Mouse (Mus musculus): ENCODE data around the gene Arl3.
A peak's percentile ranks its signal among the peaks of the same experiment; 100 is the strongest.

Arl3 gene

DNA sequence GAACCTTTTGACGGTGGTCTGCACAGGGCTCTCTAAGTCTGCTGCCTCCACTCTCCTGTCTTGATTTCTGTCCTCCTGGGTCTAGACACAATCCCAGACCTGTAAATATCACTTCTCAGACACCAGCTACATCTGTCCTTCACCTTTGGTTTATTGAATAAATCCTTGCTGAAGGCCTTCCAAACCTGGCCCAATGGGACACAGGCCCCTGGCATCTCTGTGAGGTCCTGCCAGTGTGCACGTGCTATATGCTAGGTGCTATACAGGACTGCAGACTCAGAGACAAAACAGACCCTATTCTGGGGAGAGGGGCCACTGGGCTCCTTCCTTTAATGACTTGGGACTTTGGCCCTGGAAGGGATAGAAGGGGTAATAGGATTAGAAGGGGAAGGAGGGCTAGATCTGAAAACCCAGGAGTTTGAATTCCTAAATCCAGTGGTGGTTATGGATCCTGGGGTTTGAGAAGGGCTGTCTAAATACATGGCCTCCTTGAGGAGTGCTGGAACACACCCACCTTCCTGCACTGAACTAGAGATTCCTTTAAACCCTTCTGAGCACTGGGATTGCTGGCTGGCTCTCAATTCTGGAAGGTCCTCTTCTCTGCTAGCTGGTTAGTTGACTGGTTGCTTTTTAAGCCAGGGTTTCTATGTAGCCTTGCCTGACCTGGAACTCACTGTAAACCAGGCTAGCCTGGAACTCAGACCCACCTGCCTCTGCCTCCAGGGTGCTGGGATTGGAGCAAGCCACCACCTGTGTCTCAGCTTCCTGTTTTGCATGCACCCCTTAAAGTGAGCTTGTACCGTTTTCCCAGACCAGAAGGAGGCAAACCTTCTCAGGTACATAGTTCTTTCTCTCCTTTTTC lies 56.1 kb downstream of the Arl3 start:
- DNase-seq: no peak

- no peak for DNase-seq
These were observed 57.6 kb downstream of the Arl3 start for GRCm38 (mm10) chr19:46515287-46515821.

GRCm38 (mm10) chr19:46514387-46514786 lies 58.6 kb downstream of the Arl3 start:
- no peak for DNase-seq

GRCm38 (mm10) chr19:46511263-46511662 lies 61.7 kb downstream of the Arl3 start:
- DNase-seq: no peak

DNA sequence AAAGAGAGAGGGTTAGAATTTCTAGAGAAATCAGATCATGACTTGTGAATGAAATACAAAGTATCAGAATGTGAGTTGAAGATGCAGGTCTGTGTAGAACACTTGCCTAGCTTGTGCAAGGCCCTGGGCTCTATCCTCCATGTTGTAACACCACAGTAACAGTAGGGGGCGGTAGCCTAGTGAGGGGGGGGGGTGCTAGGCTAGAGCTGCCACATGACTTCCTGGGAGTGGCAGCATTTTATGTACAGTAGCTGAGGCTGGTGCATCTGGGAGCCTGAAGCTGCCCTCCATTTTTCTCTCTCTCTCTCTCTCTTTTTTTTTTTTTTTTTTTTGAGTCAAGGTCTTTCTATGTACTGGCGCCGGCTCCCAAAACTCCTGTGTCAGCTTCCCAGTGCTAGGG lies 62.2 kb downstream of the Arl3 start:
- no peak for DNase-seq

GRCm38 (mm10) chr19:46510401-46510800 lies 62.6 kb downstream of the Arl3 start:
- DNase-seq: no peak

- no peak for DNase-seq
These were observed 63.3 kb downstream of the Arl3 start for GRCm38 (mm10) chr19:46509736-46510135.

GRCm38 (mm10) chr19:46509202-46509601 lies 63.8 kb downstream of the Arl3 start:
- no peak for DNase-seq

- peak in 1 of 2 experiments; percentile 5 for DNase-seq
These were observed 64.3 kb downstream of the Arl3 start for GRCm38 (mm10) chr19:46508738-46509137.

GRCm38 (mm10) chr19:46507806-46508205 lies 65.2 kb downstream of the Arl3 start:
- DNase-seq: no peak

- peak in 1 of 2 experiments; percentile 5 for DNase-seq
These were observed 65.8 kb downstream of the Arl3 start for GRCm38 (mm10) chr19:46507181-46507581.

DNA sequence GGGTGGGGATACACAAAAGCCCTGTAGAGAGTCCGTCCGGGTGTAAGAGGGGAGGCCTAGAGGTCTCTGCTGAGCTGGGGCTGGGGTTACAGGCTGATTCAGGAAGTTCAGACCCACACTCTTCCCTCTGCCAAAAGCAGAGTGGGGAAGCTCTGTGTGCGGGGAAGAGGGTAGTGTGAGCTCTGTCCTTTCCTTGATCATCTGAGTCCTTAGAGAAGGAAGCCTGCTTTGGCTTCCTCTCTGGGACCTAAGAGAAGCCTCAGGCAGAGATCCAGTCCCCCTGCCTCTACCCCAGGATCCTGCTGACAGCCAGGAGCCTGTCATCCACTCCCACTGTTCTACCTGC lies 66.7 kb downstream of the Arl3 start:
- no peak for DNase-seq

GRCm38 (mm10) chr19:46505646-46506371 lies 67.2 kb downstream of the Arl3 start:
- DNase-seq: no peak

DNA sequence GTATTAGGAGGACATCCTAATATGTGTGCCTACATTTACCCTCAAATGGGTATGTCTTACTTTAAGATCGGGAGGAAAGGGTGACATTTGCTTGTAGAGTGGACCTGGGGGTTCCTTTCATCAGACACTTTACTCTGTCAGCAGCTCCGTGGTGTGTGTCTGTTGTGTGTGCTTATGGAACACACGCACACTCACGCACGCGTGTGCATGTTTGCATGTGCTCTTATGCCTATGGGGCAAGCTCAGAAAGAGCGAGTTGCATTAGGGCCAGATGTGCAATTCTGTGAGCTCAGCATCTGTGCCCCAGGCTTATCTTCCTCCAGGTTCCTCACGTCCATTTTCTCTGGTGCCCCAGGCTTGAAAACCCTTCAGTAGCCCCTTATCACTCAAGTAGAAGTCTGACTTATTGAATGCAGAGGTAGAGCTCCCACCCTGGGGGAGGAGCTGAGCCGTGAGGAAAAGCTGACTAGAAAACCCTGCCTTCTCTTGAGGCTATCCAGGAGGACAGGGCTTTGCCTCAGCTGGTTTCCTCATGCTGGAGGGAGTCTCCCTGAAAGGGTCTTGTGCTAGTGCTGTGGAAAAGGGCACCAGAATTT lies 68.1 kb downstream of the Arl3 start:
- DNase-seq: no peak

DNA sequence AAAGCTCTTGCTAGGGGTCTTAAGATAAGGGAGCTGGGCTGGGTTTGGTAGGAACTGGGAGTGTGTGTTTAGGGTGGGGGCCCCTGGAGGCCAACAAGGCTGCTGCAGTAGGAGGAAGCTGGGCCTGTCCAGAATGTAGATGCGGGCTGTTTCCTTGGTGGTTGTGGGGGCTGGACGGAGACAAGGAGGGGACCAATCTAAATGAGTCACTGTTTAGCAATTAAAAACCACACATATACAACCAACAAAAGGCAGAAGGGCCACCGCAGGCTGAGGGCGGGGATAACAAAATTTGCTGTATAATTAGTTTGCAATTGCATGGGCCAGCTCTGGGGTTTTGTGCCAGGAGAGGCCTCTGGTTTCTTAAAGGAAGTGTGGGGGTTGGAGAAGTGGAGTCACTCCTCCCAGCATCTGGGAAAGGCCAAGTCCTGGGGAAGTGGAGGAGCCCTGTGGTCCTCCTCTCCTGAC lies 68.9 kb downstream of the Arl3 start:
- DNase-seq: peak; percentile 48 to 50

DNA sequence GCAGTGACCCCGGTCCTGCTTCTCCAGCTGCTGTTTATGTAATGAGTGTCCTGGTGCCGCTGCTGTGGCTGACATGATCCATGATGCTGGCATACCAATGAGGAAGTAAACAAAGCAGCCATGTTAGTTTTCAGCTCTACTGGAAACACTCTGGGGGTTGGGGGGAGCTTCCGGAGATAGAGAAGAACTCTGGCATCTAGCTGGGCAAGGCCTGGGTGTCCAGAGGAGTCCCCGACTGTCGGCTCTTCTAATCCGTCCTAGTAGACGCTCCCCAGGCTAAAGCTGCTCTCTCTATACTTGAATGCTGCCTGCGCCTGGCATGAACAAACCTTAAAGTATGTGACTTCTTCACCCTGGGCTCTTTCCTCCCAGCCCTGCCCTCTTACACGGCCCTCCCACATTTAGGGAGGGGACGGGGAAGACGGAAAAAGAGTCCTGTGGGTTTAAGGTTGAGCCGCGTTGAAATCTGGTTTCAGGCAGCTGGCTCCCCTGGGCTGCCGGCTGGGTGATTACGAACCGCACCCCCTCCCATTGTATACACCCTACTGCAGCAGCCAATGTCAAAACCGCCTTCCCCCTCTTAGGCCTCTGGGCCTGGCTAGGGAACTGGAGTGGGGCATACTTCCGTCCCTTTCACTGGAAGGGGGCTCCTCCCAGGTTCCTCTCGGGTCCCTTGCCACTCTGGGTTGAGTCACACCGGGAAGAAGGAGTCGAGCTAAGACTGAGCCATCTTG lies 69.5 kb downstream of the Arl3 start:
- DNase-seq: peak; percentile 63 to 67

DNA sequence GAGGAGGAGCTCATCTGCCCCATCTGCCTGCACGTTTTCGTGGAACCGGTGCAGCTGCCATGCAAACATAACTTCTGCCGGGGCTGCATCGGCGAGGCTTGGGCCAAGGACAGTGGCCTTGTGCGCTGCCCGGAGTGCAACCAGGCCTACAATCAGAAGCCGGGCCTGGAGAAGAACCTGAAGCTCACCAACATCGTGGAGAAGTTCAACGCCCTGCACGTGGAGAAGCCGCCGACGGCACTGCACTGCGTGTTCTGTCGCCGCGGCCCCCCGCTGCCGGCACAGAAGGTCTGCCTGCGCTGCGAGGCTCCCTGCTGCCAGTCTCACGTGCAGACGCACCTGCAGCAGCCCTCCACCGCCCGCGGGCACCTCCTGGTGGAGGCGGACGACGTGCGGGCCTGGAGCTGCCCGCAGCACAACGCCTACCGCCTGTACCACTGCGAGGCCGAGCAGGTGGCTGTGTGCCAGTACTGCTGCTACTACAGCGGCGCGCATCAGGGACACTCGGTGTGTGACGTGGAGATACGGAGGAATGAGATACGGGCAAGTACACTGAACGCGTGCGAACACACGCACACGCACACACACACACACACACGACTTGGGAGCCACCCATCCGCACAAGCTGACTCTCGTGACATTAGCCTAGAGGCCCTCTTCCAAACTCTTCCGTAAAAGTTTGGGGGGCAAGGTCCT lies 70.4 kb downstream of the Arl3 start:
- peak; percentile 78 to 82 for DNase-seq

DNA sequence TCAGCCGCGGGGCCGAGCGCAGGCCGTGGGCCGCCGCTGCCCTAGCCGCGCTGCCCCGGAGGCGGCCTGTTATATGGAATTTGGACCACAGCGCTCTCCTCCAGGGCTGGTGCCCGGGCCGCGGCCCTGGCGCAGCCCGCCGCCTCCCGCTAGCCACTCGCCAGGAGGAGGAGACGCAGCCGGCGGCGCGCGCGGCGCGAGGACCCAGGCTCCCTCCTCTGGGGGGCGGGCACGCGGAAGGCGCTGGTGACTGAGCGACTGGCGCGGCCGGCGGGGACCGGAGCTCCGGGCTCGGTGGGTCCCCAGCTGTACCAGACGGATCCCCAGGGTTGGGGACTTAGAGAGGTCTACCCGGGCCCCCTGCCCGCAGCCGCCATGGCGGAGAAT lies 70.9 kb downstream of the Arl3 start:
- peak; percentile 80 to 85 for DNase-seq

DNA sequence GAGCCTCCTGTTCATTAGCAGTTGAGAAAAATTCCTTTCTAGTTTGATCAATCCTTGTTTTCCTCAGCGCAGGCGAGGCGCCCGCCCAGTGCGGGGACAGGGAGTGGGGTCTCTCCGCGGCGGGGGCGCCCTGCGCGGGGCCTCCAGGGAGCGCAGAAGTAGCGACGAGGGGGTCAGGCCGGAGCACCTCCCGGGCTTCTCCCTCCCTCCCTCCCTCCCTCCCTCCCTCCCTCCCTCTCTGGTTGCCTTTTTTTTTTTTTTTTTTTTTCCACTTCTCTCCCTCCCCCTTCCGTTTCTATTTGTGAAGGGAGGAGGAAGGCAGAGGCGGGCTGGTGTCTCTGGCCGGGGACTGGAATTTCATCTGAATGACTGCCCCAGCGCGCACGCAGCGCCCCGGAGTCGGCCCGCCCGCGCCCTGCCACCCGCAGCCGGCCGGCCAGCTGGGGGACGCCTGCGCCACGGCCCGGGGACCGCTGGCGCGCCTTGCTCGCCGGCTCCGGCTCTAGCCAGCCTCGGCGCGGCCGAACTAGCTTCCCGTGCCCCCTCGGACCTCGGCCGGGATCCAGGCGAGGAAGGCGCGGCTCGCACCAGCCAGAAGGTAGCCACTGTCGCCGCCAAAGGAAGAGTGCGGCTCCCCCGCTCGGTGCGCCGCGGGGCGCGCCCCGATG lies 71.5 kb downstream of the Arl3 start, which contains the start of gene Trim8:
TSS of gene Trim8 (plus strand) at position 302 of the 668 bp plus-strand sequence.
- peak; percentile 67 to 73 for DNase-seq

DNA sequence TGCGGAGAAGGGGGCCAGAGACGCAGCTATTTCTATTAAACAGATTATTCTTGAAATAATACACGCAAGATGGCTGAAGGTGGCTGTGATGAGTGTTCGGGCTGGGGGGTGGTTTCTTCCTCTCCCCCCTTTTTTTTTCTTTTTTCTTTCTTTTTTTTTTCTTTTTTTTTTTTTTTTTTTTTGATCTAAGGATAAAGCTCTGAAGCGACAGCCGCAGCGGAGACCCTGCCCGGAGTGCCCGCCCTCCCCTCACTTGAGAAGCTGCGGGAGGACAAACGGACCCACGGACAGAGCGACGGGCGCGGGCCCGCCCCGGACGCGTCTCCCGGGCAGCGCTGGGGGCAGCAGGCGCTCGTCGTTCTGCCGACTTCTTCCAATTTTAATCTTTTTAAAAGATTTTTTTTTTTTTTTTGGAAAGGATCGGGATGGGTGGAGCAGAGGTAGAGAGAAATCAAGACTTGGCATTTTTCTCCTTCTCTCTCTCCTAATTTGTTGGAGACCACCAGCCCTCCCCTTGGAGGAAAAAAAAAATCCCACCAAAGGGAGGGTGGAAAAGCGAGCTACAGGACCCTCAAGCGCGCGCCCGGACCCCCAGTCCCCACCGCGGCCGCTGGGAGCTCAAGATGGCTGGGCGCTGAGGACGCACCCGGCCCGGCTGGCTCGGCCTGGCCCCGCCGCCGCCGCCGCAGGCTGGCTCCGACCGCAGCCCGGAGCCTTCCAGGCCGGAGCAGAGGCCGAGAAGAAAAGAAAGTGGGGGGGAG lies 72.2 kb downstream of the Arl3 start:
- DNase-seq: peak; percentile 47 to 63

Measured in spleen, adult 18-20 months (tissue).